Mouse (Mus musculus) liver, embryonic 16.5 days (tissue): ENCODE measurements around the gene Spin2e. TPM values are rescaled to one million over a fixed set of nuclear protein-coding genes. Genes with fewer than 3 reads are reported as not detected.
"Not testable (repeated sequence)": the region's sequence is repeated elsewhere in the genome, so short reads cannot be mapped to it uniquely, and the experiment has no call there.

Source experiments
- ATAC-seq: fragments of 200-750 bp; cut with Nextera tagmentation; 2 replicates; pipeline ENCODE4 v1.8.0; 2017; ENCODE audit warnings: low read depth, mild to moderate bottlenecking, moderate number of reproducible peaks, moderate library complexity
- H3K27ac ChIP-seq: fragments of 300-500 bp; sonication (generic); 2 replicates; pipeline ENCODE4 v1.5.1; 2014; ENCODE audit warnings: mild to moderate bottlenecking, low read length
- H3K27me3 ChIP-seq: fragments of 300-500 bp; sonication (generic); 2 replicates; pipeline ENCODE4 v1.6.1; 2014; ENCODE audit warnings: low read depth, low read length, mixed read lengths; ENCODE audit not compliant: control insufficient read depth, insufficient read depth
- H3K36me3 ChIP-seq: fragments of 300-500 bp; sonication (generic); 2 replicates; pipeline ENCODE4 v1.6.1; 2014; ENCODE audit warnings: mild to moderate bottlenecking; ENCODE audit not compliant: control insufficient read depth, insufficient read depth
- H3K4me1 ChIP-seq: fragments of 300-500 bp; sonication (generic); 2 replicates; pipeline ENCODE4 v1.6.1; 2014; ENCODE audit warnings: low read depth, low read length, mixed read lengths; ENCODE audit not compliant: control insufficient read depth
- H3K4me2 ChIP-seq: fragments of 300-500 bp; sonication (generic); 2 replicates; pipeline ENCODE4 v1.6.1; 2014; ENCODE audit warnings: low read depth, low read length, mixed read lengths
- H3K4me3 ChIP-seq: fragments of 300-500 bp; sonication (generic); 2 replicates; pipeline ENCODE4 v1.5.1; 2014; ENCODE audit warnings: low read depth, mild to moderate bottlenecking, low read length
- H3K9ac ChIP-seq: fragments of 300-500 bp; sonication (generic); 2 replicates; pipeline ENCODE4 v1.6.1; 2014; ENCODE audit warnings: low read depth, low read length
- H3K9me3 ChIP-seq: fragments of 300-500 bp; sonication (generic); replicated peaks from 2 replicates; pipeline ENCODE4 v1.6.1; 2016; ENCODE audit warnings: low read length; ENCODE audit not compliant: control insufficient read depth
- WGBS: fragments of 180-500 bp; shearing (Covaris S2); extraction: QIAGEN DNeasy Blood & Tissue Kit; methylation state at CpG from one replicate; pipeline ENCODE4 v1.1.7; 2014; ENCODE audit not compliant: insufficient replicate concordance; 5-methylcytosine and 5-hydroxymethylcytosine counted together
- polyA plus RNA-seq: library from polyadenylated mRNA; unstranded; fragments of >200 nt; fragmentation: Nextera tagmentation; extraction: Ambion mirVana; gene quantifications from 2 replicates; pipeline ENCODE4 v1.2.1, GENCODE M21; 2015

Spin2e gene
- not detected in 2 replicates for polyA plus RNA-seq

DNA sequence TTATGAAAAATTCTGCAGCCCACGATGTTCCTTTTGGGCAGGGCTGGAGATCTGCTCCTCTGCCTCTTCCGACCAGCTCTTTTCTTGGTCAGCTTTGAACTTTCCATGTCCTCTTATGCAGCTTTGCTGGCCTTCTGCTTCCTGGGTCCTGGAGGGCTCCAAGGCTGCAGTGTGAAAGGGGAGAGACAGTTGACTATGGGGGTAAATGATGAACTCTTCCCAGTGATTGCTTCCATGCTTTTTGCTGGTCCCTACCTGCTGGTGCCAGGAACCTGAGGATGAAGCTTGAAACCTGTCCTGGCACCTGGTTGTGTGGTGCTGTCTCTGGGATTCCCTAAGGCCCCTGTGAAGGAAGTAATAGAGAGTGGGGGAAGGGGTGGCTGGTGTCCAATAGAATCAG lies at the start of gene Spin2e:
Gene Spin2e (minus strand): TSS at position 101 of the 400 bp plus-strand sequence.
- H3K9ac ChIP-seq, H3K4me1 ChIP-seq, H3K27me3 ChIP-seq, H3K27ac ChIP-seq, H3K36me3 ChIP-seq, ATAC-seq, H3K4me3 ChIP-seq, H3K4me2 ChIP-seq, H3K9me3 ChIP-seq: not testable (repeated sequence)
- WGBS = 90% methylated on average over 1 of the region's 2 CpGs

DNA sequence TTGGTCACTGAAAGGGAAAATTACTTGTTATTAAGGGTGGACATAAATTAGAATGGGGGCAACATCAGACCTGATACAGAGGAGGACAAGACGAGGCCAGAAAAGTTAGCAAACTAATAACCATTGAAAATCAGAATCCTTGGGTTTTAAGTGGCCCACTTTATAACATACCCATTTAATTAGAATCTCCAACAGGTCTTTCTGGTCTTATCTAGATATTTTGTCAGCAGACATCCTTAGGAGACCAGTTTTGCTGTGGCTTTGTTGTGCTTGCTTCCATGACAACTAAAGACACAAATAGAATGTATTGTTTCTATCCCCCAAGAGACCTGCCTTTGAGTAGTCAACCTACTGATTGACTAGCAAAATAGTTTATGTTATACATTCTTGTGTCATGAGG lies 44.5 kb downstream of the Spin2e start, which contains the start of gene Gm21883:
Gene Gm21883 (minus strand): TSS at position 101 of the 400 bp plus-strand sequence.
- H3K9ac ChIP-seq, H3K4me3 ChIP-seq, ATAC-seq, H3K27ac ChIP-seq, H3K36me3 ChIP-seq, H3K4me2 ChIP-seq, H3K27me3 ChIP-seq, H3K9me3 ChIP-seq, H3K4me1 ChIP-seq: not testable (repeated sequence)
- WGBS = no CpG with 5 or more reads among the region's 1 CpGs

Other genes starting within 250 kb of the Spin2e start
- gene Btbd35f19, start 235.0 kb downstream of the Spin2e start, polyA plus RNA-seq = not detected in 2 replicates
- gene Gm21883, start 44.6 kb downstream of the Spin2e start, polyA plus RNA-seq = not detected in 2 replicates
- gene Btbd35f25, start 98.2 kb upstream of the Spin2e start, polyA plus RNA-seq = not detected in 2 replicates